Mouse (Mus musculus): Measurements from ENCODE around the gene Uvrag. TPM values are rescaled to one million over a fixed set of nuclear protein-coding genes. Genes with fewer than 3 reads are reported as not detected.
A peak's percentile ranks its signal among the peaks of the same experiment; 100 is the strongest.

Gene Uvrag
- polyA plus RNA-seq, 1 experiment: 16.8 TPM

DNA sequence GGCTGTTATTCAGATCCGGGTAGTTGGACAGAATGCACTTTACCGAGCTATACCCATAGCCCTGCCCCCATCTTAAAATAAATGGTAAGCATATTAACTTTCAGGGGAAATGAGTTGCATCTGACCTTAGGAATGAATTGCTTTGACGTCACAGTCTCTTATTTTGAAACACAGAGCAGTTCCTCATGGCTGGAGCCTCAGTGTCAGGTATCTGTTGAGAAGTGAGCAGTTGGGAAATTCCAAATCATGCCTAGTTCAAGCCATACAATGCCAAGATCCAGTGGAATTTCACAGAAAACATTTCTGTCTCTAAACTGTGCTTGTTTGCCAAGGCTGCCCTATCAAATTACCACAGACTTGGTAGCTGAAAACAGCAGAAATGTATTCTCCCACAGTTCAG is 2.3 kb upstream of the Uvrag start:
- no peak for DNase-seq (ENCODE audit: extremely low spot score in 1 of 2, low spot score in 1 of 2)

DNA sequence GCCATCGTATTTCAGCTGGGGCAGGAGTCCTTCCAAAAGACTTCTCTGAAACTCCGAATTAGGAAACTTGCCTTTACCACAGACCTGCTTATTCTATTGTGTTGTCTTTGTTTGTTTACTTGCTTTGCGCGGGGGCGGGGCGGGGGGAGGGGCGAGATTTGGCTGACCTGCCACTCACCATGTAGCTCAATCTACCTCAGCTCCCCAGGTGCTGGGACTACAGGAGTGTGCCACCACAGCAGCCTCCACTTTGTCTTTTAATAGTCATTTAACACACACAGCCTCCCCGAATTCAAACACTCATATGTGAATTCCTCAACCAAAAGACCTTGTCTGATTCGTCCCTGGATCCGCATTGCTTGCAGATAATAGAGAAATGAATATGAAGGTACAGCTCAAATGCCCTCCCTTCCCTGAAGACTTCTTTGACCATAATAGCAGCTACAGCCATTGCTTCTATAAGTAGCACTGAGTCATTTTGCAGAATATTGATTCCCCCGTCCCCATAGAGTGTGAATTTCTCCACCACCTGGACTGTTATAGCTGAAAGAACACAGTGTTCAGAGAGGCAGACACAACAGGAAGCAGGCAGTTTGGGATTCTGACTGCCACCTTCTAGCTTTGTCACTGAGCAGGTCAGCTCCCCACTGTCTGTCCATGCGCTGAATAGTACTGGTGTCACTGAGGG is 1.1 kb upstream of the Uvrag start:
- peak; percentile 52 to 57 for DNase-seq (ENCODE audit: extremely low spot score in 1 of 2, low spot score in 1 of 2)

DNA sequence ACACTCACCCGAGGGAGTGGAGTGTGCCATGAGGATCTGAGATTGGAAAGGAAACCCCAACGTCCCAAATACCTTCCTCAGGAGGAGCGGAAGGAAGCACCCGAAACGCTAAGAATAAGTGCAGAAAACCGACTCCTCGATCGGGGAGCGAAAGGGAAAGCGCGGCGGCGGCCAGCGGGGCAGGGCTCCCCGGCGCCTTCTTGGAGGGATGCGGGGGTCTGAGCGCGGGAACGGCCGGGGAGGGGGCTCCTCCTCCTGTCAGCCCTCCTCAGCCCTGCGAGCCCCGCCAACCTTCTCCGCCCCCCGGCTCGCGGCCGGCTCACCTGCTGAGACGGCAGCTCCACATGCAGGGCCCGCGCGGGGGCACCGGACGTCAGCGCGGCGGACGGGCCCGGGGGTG is 430 bp downstream of the Uvrag start:
- no peak for DNase-seq (ENCODE audit: extremely low spot score in 1 of 2, low spot score in 1 of 2)

DNA sequence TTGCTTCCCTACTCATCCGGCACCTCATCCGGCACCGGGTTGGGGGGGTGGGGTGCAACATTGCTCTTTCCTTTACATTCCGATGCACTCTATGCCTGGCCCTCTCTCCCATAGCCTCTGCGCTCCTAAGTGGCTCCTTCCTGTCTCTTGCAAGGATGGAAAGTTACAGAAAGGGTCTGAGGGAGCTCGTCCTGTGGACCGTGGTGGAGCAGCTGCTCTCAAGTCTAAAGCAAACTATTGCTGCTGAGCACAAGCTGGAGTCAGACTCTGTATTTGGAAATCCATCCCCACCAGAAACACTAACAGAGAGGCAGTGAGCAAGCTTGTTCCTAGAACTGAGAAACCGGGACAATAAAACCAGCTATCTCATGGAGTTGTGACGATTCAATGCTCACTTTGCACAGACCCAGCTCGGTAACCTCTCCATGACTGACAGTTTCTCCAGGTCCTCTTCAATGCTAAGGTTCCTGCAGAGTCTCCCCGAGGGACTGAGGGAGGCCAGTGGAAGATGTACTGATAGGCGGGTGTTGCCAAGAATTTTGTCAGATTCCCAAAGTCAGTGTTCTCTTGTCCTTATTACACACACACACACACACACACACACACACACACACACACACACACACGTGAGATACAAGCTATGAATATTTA is 975 bp downstream of the Uvrag start:
- DNase-seq (ENCODE audit: extremely low spot score in 1 of 2, low spot score in 1 of 2): peak in 1 of 2 experiments; percentile 33

DNA sequence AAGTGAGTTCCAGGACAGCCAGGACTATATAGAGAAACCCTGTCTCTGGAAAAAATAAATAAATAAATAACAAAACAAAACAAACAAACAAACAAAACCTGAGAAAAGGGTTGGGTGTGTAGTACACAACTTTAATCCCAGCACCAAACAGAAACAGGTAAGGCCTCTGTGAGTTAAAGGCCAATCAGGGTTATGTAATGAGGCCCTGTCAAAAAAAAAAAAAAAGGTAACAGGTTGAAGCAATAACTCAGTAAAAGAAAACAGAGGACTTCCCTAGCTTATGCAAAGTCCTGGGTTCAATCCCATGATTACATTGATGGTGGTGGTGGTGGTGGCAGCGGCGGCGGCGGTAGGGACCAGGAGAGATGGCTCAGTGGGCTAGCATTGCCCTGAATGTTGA is 3.4 kb downstream of the Uvrag start:
- no peak for DNase-seq (ENCODE audit: extremely low spot score in 1 of 2, low spot score in 1 of 2)

DNA sequence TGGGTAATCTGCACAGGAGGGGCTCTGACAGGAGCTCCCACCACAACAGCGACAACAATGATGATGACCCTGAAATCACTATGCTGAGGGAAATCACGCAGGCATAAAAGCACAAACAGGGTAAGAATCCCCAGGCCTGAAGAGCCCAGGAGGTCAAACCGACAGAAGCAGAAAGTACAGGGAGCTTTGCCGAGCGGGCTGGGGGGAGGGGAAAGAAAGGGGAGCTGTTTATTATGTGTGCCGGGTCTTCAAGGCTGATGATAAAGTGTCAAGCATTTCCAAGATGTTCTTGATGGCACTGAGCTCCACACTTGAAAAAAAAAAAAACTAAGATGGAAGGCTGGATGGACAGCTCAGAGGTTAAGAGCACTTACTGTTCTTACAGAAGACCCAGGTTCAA is 4.2 kb downstream of the Uvrag start:
- DNase-seq (ENCODE audit: extremely low spot score in 1 of 2, low spot score in 1 of 2): no peak

DNA sequence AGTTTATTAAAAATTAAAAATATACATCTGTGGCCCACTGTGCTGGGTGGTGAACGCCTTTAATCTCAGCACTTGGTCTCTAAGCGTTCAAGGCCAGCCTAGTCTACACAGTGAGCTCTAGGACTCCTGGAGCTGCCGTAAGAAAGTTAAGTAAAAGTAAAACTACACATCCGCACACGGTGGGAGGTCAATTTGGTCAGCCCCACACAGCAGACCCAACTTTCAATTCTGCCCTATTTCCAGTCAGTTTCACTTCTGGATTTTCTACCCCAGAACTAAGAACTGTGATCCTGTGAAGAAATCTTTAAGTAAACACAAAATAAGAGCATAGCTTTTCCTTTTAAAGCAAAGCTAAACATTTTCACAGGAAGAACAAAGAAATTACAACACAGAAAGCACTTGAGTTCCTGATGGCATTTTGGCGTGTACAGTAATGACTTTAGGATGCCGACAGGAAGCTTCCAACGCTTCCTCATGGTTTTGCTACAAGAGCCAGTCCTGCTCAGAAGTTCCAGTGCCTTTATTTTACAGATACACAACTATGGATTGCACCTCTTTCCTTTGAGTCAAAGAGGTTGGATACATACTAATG is 7.0 kb downstream of the Uvrag start:
- no peak for DNase-seq (ENCODE audit: extremely low spot score in 1 of 2, low spot score in 1 of 2)

DNA sequence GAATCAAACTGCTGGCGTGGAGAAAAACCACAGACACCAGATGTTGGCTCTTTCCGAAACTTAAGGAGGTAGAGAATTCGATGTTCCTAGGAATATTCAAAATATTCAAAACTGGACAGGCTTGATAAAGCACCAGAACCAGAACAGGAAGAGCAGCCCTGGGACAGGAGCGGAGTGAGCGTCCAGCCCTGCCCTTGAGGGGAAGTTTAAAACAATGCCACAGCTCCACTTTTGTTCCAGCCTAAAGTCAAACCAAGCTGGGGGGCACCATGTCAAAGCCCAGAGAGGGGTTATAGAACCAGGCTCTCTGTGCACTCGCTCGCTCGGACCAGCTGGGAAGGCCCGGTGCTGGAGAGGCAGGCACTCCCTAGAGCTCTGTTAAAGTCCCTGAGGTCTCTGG is 8.3 kb downstream of the Uvrag start:
- DNase-seq (ENCODE audit: extremely low spot score in 1 of 2, low spot score in 1 of 2): no peak

DNA sequence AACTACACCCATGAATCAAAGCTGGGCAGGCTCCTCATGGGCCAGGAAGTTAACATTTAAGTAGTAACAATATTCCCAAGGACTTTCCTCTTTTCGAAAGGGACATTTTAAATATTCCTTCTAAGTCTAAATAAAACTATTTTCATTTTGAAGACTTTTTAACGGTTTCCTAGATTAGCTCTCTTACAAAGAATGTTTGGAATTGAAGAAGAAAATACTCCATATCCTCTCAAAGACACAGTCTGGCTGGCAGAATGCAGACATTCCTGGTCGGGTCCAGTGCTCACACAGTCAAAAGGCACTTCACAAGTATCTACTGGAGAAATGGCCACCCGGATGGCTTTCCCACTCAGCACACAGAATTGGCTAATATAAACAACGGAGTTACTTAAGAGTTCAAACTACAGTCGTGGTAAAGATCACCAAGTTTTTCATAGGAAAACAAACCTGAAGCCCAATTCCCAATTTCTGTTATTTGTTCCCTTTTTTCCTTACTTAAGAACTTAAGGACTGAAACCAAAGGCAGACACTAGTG is 9.1 kb downstream of the Uvrag start:
- DNase-seq (ENCODE audit: extremely low spot score in 1 of 2, low spot score in 1 of 2): no peak

DNA sequence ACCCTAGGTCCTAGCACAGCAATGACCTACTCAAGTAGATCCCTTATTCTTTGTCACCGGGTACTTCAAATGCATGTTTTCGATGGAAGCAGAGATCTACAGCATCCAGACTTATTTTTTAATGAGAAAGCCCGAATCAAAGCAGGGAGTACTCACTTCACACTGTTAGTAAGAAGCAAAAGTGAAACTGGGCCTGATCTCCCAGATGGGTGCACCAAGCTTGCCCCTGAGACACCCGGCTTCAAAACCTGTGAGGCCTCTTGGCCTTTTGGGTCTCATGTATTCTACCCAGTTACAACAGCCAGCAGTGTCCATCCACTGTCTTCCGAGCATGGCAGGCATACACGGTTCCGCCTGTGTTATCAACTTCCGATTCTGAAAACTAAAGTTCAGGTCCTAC is 12.0 kb downstream of the Uvrag start:
- no peak for DNase-seq (ENCODE audit: extremely low spot score in 1 of 2, low spot score in 1 of 2)

DNA sequence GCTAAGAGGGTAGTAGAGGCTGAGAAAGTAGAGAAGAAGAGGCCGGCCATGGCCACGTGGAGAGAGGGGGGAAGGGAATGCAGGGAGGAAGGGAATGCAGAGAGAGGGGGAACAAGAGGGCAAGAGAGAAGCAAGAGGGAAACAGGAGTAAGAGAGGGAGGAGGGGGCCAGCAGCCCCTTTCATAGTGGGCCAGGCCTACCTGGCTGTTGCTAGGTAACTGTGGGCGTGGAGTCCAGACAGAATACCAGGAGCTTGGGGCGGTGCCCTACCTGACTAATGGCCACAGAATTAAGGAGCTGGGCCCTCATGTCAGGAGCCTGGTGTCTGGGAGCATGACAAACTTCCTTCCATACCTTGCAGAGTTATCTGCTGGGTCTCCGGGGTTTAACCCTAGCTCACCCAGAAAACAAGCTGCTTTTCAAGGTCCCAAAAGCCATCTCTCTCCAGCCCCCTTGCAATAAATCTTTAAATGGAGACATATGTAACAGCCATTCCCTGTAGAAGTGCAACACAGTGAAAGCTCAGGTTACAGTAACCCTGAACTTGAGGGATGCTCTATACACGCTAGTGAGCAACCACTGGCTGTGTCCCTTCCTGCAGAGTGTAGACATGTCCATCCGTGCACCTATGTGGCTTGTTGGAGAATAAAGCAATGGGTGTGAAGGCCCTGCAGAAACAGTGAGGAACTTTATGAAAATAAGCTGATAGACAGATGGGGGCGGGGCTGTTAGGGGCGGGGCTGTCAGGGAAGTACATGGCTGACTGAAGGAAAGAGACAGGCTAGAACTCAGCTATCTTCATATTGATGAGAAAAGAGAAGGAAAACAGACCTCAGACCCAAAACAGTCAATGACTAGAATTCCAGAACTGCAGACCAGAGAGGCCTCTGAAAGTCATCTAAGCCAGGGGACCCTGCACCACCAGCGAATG is 12.7 kb downstream of the Uvrag start:
- DNase-seq (ENCODE audit: extremely low spot score in 1 of 2, low spot score in 1 of 2): no peak

DNA sequence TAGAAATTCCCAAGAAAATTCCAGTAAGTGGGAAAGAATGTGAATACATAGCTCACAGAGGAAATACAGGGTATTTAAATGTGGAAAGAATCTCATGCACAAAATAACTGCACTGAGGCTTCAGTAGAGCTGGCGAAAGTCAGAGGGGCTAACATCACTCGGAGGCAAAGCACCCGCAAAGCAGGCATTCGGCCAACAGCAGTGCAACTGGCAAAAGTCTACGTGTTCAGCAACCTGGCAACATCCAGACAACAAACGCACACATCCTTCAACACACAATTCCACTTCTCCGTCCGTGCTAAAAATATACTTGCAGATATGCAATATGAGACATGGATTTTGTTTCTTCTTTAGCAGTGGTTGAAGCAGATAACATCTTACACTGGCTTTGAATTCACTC is 14.9 kb downstream of the Uvrag start:
- DNase-seq (ENCODE audit: extremely low spot score in 1 of 2, low spot score in 1 of 2): no peak

DNA sequence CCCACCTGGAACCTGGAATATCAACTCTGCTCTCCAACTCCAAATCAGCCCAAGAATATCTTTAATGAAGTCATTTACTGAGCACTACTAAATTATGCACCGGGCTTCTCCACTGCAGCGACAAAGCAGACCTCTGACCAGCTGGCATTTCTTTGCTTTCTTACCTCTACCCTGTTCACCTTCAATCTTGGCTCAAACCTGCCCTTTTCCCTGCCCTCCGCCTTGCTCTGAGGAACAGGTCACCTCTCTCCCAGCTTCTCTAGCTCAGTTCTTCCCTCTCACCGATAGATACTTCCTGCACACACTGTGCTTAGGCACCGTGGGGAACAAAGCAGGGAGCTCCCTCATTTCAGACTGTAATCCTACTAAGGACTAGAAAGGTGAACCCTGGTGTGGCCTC is 18.3 kb downstream of the Uvrag start:
- no peak for DNase-seq (ENCODE audit: extremely low spot score in 1 of 2, low spot score in 1 of 2)

DNA sequence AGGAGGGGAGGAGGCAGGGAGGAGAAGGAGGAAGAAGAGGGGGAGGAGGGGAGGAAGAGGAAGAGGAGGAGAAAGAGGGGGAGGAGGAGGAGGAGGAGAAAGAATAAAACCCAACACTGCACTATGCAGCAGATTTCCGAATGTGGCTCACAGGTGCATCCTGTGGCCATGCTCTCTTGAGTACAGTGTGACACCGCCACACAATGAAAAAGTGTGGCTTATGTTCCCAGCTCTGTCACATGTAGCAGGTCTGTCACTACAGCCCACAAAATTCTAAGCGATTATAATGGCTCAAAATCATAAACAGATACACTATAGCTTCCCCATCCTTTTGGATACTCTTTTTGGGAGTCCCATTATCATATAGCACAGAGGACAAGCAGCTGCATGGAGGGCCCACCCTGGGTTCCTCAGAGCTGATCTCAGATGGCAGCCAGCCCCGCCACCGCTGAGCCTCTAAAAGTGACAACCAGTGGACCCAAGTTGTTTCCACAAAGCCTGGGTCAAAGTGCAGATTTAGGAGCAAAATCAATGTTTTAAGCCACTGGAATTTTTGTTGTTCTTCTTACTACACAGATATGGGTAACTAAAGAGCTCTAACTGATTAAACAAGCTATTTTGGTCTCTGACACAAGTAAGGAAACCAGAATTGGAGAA is 19.9 kb downstream of the Uvrag start:
- DNase-seq (ENCODE audit: extremely low spot score in 1 of 2, low spot score in 1 of 2): no peak

DNA sequence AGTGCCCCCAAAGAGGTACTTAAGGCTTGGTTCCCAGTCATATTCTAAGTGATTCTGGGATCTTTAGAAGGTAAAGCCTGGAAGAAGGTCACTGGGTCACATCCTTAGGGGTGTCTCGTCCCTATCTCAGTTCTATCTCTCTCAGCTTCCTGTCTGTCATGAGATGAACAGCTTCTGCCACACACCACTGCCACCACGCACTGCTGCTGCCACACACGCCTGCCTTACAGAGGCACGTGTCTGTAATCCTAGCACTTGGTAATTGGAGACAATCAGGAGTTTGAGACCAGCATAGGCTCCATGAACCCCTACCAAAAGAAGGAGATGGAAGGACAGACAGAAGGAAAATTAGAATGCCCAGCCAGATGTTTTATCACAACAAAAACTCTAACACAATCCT is 20.9 kb downstream of the Uvrag start:
- DNase-seq (ENCODE audit: extremely low spot score in 1 of 2, low spot score in 1 of 2): no peak

DNA sequence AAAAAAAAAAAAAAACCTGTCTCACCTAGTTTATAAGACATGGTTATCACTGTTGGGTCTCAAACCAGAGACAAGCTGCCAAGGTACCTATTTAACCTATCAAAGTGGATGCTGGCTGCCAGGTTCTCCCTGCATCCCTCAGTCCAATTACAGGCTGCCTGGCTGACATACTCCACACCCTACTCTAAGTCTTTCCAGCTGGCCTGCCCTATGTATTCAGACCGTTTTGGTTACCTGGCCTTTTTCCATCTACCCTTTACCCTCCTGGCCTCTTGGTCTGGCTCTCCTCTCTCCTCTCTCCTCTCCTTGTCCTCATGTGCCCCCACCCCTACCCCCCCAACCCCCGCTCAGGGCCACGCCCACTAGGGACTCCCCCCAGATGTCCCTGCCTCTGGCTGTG is 24.2 kb downstream of the Uvrag start:
- DNase-seq (ENCODE audit: extremely low spot score in 1 of 2, low spot score in 1 of 2): no peak

DNA sequence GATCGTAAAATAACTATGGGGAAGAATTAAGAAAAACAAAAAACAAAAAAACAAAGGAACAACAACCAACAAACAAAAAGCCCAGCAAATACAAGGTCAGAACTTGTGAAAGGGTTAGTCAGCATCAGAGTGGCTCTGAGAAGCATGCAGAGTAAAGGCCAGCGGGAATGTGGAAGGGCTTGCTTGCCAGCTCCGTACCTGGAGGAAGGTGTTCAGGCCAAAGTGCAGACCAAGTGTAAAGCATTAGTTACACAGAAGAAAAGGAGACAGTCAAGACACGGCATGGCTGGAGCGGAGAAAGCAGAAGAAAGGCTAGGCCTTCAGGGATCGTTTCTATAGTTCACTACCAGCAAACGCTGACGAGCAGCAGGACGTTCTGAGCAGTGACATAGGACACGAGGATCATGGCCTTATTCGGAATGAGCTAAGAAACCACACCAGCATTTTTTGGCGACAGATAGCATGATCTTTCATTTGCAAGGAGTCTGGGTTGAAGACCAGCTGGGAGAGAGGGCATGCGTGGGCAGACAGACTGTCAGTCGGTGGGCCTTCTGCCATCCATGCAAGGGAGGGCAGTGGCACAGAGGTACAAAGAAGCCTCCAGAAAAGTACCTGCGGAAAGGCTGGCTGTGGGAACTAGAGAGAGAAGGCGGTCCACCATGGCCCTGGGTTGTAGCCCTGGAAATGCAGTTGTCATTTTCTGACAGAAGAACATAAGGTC is 26.8 kb downstream of the Uvrag start:
- DNase-seq (ENCODE audit: extremely low spot score in 1 of 2, low spot score in 1 of 2): no peak

DNA sequence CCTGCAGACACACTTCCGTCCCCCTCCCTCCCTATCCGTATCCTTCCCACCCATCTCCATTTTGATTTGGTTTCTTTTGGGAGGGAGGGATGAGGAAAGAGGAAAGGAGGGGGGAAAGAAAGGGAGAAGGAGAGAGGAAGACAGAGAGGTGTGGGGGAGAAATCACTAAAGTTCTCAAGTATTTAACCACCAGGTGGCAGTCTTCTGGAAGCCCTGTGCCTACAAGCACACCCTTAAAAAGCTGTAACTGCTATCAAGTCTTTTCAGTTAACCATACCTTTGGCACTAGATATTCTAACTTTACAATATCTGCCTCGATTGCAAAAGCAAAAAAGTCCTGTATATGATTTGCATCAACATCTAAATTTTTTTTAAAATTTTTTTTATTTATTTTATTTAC is 33.4 kb downstream of the Uvrag start:
- DNase-seq (ENCODE audit: extremely low spot score in 1 of 2, low spot score in 1 of 2): peak in 1 of 2 experiments; percentile 70

DNA sequence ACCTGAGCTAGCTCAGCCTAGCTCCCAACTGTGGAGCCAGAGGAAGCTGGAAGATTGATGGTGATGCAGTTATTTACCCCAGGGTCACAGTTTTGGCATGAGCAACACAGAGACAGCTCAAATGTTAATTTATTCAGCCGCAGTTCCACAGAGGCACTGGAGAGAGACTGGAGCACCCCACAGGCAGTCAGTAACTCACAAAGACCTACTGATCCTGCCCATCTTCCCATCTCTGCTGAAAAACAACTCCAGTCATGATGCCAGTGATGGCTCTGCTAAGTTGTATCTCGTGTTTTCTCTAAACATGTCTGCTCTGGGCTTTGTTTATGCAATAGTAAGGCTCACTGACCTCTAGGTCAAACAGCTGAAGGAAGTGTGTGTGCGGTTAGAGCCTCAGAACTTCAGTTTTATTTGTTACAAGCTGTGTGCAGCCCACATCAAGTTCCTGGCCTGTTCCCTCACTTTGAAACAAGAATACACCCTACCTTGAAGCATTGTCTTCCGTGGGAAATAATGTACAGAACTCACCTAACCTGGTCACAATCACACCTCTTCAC is 34.1 kb downstream of the Uvrag start:
- no peak for DNase-seq (ENCODE audit: extremely low spot score in 1 of 2, low spot score in 1 of 2)

Measured in frontal cortex, adult 2 months (tissue).